Mouse (Mus musculus) left cerebral cortex, postnatal 10 days (tissue): ENCODE data around the gene Gm49321. TPM values are rescaled to one million over a fixed set of nuclear protein-coding genes. Genes with fewer than 3 reads are reported as not detected.

Experiments
- DNase-seq, 2 experiments: peaks; one replicate each; pipeline ENCODE4 v3.0.0; 2021 to 2022; ENCODE audit warnings: low spot score in 2 of 2, mixed read lengths in 1 of 2; ENCODE audit errors: extremely low spot score in 1 of 2
- intact Hi-C: fragments of 180-260 bp; cut with DNase I; formaldehyde crosslinking; loops from one replicate; pipeline ENCODE4 v1.15.1; 2025
- total RNA-seq, 2 experiments: library from RNA; stranded (reverse); gene quantifications; 2 replicates each; pipeline ENCODE4 v1.2.3; 2021

Gene Gm49321
- total RNA-seq, 2 experiments from 2014 or later = 10.9 to 11.3 TPM

DNA sequence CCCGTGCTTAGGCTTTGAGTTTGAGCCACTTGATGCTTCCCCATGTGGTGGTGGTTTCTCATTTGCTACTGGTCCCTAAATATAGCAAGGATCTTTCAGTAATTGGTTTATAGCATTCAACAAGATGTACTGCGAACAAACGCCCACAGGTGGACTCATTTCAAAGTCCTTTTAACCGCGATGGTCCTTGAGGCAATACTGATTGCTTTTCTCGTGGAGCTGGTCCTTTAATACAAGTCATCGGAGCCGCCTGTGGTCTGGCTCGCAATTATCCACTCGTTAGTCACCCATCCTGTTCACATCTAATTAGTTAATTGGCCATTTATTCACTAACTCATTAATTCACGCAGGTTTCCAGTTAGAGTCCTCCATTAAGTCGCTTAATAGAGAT, 59.4 kb downstream of the Gm49321 start:
- intact Hi-C loops = no loop called here
- peak in 1 of 2 experiments; percentile 22 for DNase-seq

DNA sequence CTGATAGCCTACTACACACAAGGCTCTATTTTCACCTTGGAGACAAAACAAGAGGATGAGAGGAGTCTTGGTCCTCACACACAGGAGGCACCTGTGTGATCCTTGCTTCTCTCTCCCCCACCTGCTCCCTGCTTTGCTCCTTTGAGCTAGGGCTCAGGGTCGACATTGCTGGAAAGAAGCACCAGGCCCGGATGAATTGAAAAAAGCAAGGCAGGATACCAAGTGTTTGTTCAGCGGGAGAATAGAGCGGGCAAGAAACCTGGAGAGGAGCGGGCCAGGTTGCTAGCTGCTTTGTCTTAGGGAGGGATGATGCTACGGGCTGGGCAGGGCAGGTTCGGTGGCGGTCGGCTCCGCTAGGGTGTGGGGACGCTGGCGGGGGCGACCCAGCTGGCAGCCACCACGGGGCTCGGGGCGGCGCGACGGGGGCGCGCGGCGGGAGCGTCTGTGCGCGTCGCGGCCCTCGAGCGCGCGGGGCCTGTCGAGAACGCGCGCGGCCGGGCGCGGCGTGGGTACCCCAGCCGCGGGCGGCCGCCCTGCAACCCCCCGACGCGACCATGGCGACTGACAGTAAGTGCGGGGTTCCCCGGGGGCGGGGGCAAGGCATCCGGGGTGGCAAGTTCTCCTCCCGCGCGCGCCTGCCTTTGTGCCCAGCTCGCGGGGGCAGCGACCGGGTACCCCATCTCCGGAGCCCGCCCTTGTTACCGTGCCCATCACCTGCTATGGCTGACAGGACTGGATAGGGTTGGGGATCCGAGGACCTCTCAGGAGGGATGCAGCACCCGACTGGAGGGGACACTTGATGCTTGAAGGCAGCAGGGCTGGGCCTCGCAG, 60.1 kb downstream of the Gm49321 start, which contains the start of gene Syt16:
Syt16 (plus strand) TSS at position 365 of the 831 bp plus-strand sequence.
- intact Hi-C loops = no loop called here
- DNase-seq = peak; percentile 31 to 78

DNA sequence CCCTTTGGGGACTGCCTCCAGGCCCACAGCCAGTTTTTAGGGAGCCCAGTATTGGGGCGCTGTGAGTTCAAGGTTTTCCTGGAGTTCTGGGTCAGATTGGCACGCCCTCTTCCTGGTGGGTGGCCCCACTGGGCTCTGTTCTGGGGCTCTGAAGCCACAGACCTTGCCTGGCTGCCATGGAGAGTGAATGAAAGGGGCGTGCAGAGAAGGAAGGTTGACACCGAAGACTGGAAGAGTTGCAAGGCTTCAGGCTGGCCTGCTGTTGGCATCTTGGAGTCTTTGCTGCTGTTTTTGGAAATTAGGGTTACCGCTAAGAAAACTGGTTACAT, 60.6 kb downstream of the Gm49321 start:
- intact Hi-C loops = no loop called here
- no peak for DNase-seq

DNA sequence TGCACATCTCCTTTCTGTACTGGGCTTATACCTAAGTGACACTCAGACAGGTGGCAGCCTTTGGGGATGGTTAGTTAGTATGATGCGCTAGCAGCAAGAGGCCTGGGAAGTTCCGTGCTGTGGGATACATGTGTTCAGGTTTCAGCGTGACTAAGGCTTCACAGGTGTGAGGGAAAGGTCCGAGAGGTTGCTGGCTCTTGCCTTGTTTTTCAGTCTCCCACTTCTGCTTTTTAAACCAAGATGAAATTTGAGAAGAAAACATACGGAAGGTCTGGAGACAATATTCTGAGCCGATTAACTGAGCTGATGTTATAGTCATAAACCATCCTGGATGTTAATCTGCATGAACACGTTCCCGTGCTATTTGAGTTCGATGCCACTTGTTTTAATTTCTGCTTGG, 65.0 kb downstream of the Gm49321 start:
- intact Hi-C loops = loop anchor here (5.0 kb wide), 1 partner anchor 300 kb away; no protein-coding TSS in a partner anchor
- DNase-seq = no peak

DNA sequence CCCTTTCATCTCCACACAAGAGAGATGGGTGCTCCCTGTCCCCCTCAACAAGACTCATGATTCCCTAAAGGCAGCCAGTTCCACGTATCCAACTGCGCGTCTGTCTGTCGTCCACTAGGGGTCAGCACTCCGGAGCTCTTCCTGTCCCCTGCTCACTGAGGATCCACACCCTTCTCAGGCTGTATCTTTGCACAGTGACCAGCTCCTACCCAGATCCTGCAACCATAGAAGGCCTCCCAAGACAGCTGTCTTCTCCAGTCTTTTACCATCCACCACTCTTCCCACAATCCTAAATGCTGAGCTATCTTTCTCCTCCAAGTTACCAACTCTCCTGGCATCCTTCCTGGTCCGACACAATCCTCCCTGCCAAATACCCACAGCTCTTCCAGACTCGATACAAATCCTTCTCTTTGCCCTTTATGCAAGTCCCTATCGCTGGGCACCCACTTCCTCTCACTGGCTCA, 72.0 kb downstream of the Gm49321 start:
- intact Hi-C loops = no loop called here
- DNase-seq = peak; percentile 39 to 40

DNA sequence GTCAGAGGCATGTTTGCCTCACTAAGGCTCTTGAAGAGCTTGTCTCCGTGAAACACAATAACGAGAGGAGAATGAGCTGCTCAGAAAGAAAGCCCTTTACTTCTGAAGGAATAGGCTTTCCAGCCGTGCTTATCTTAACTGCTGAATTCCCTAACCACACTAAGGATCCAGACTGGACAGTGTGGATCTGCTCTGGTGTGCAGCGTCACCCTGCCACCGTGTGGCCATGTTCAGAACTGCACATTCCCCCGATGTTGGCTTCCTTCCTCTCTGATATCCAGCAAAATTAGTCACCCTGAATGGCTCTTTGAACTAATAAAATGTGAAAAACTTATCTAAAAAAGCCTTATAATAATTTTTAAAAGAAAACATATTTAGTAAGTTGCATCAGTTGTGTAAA, 76.3 kb downstream of the Gm49321 start:
- intact Hi-C loops = loop anchor here (2.0 kb wide), 1 partner anchor 309 kb away; no protein-coding TSS in a partner anchor
- peak; percentile 76 to 78 for DNase-seq

DNA sequence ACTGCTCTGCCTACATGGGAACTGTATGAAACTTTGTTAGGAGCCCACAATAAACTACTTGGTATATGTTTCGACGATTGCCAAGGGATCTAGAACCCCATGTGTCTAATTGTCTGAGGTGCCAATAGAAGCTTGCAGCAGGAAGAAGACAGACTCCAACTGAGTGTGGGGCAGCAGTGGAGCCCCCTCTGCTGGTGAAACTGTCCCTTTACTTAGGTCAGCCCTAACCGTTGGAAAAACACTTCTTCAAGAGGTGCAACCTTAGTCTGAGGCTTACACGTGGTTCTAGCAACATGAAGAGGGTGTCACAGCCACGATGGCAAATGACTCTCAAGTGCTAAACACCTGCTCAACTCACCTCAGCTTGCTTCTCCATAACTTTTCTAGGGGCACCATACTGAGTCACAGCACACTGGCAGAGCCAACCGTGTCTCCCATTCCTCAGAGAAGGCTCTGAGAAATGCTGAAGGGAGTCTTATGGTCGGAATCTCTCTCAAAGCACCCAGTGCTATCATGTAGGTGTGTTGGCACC, 77.4 kb downstream of the Gm49321 start:
- intact Hi-C loops = loop anchor here (2.0 kb wide), 1 partner anchor 310 kb away; no protein-coding TSS in a partner anchor
- DNase-seq = peak in 1 of 2 experiments; percentile 42

DNA sequence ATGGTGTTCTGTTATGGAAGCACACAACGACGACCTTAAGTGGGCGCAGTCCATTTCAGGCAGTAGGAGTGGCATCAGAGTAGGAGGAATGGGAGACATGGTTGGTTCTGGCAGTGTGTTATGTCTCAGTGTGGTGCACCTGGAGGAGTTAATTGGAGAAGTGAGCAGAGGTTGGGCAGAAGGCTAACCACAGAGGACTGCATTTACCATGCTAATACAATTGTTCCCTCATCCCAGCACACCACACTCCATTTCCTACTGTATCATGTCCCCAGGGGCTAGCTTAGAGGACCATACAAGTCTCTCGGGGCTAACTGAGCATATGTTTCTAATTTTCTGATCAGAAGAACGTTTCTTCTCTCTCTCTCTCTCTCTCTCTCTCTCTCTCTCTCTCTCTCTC, 78.0 kb downstream of the Gm49321 start:
- DNase-seq = no peak
- intact Hi-C loops = loop anchor here (2.0 kb wide), 1 partner anchor 311 kb away; no protein-coding TSS in a partner anchor

Other genes with a start within 250 kb of the Gm49321 start
- 10 to 100 TPM; 75.2 to 84.5 TPM for gene Hif1a, start 36.3 kb upstream of the Gm49321 start, total RNA-seq
- gene Snapc1, start 26.8 kb downstream of the Gm49321 start, total RNA-seq = 10 to 100 TPM; 31.6 to 35.3 TPM
- gene Syt16, start 60.0 kb downstream of the Gm49321 start, total RNA-seq = 100 to 1,000 TPM; 113 TPM